Comparison of ENCODE assay signal across 8 mouse cellular contexts in the genomic region with DNA sequence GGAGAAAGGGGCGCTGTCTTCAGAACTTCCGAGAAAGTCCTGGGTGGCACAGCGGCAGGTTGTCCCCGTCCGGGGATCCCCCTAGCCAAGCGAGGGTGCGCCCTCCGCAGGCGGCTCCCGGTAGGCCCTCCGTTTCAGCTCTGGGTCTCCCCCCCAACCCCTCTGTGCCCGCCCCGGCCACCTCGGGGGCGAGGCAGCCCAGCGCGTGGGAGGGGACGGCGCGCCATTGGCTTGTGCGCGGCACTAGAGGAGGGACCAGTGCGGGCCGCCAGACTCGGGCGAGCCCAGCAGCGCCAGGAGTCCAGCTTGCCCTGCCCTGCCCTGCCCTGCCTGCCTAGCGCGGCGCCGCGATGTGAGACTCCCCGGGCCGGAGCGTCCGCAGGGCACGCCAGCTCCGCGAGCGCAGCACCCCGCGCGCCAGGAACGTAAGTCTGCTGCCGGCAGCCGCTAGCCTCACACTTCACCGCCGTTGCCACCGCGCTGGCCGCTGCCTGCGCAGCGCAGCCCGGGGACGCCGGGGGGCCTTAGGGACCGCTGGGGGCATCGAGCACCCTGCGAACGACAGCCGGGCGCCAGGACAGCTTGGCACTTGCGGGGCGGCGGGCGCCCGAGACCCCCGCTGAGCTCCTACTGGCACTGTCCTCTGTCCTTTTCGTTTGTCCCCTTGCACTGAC. TPM values are rescaled to one million over a fixed set of nuclear protein-coding genes. Genes with fewer than 3 reads are reported as not detected.
DNase-seq lines count a peak whose midpoint lies in the region; ATAC-seq lines count a peak whose summit lies in the region.

A gene (plus strand): TSS at position 226 of the 674 bp plus-strand sequence.

- H3K27me3 ChIP-seq in embryonic facial prominence, embryonic 15.5 days, result 0 out of 2 replicates have a peak, but pooled peaks cover 4% of the 10 kb centered on the region
- peaks cover 84% of the 10 kb centered on the region for H3K27me3 ChIP-seq in heart, embryonic 10.5 days (ENCODE audit: insufficient read depth, poor library complexity, severe bottlenecking)
- H3K27me3 ChIP-seq in midbrain, embryonic 16.5 days (ENCODE audit: control insufficient read depth, insufficient read depth, low read depth, low read length), result no peaks in the 10 kb centered on the region

- DNase-seq in layer of hippocampus, adult 11-12 months (ENCODE audit: low spot score), result peak; percentile 65
- DNase-seq in layer of hippocampus, adult 9-10 months (ENCODE audit: low spot score), result no peak
- DNase-seq in heart, embryonic 10.5 days (ENCODE audit: low spot score), result peak; percentile 89
- peak; percentile 79 for DNase-seq in kidney, adult 9 months
- peak; percentile 73 for DNase-seq in liver
- DNase-seq in spleen, postnatal 10 days (ENCODE audit: low spot score in 2 of 2), result peak; percentile 69 to 88

- peak; percentile 88 for ATAC-seq in embryonic facial prominence, embryonic 15.5 days (ENCODE audit: insufficient number of reproducible peaks, low FRiP score, low TSS enrichment, low read depth)
- peak; percentile 82 for ATAC-seq in midbrain, embryonic 16.5 days

- H3K27ac ChIP-seq in embryonic facial prominence, embryonic 15.5 days (replicated peaks), result peak within 1 kb of the TSS; percentile 74
- peak within 1 kb of the TSS; percentile 87 for H3K27ac ChIP-seq in heart, embryonic 10.5 days
- H3K27ac ChIP-seq in midbrain, embryonic 16.5 days (ENCODE audit: low read length), result peak within 1 kb of the TSS; percentile 90

- no peaks in the 10 kb centered on the region for H3K9me3 ChIP-seq in embryonic facial prominence, embryonic 15.5 days (replicated peaks)
- H3K9me3 ChIP-seq in heart, embryonic 10.5 days, result no peaks in the 10 kb centered on the region
- H3K9me3 ChIP-seq in midbrain, embryonic 16.5 days (replicated peaks; ENCODE audit: control insufficient read depth, low read length, poor library complexity, severe bottlenecking), result no peaks in the 10 kb centered on the region

- peaks cover 37% of the 10 kb centered on the region for H3K4me1 ChIP-seq in embryonic facial prominence, embryonic 15.5 days
- H3K4me1 ChIP-seq in heart, embryonic 10.5 days, result peaks cover 54% of the 10 kb centered on the region
- peaks cover 45% of the 10 kb centered on the region for H3K4me1 ChIP-seq in midbrain, embryonic 16.5 days (ENCODE audit: control insufficient read depth, insufficient read depth, low read length)

- peak within 1 kb of the TSS; percentile 69 for H3K4me3 ChIP-seq in embryonic facial prominence, embryonic 15.5 days (replicated peaks)
- peak within 1 kb of the TSS; percentile 83 for H3K4me3 ChIP-seq in heart, embryonic 10.5 days
- H3K4me3 ChIP-seq in midbrain, embryonic 16.5 days (ENCODE audit: low read depth, low read length), result peak within 1 kb of the TSS; percentile 71

- under 1% methylated on average over 67 of the region's 69 CpGs for WGBS in embryonic facial prominence, embryonic 15.5 days
- WGBS in heart, embryonic 10.5 days, result under 1% methylated on average over 66 of the region's 69 CpGs
- under 1% methylated on average over 61 of the region's 69 CpGs for WGBS in midbrain, embryonic 16.5 days

- peak within 1 kb of the TSS; percentile 100 for H3K4me2 ChIP-seq in embryonic facial prominence, embryonic 15.5 days (replicated peaks)
- peak within 1 kb of the TSS; percentile 80 for H3K4me2 ChIP-seq in midbrain, embryonic 16.5 days (ENCODE audit: low read length)

- H3K9ac ChIP-seq in embryonic facial prominence, embryonic 15.5 days, result peak within 1 kb of the TSS; percentile 50
- peak within 1 kb of the TSS; percentile 88 for H3K9ac ChIP-seq in midbrain, embryonic 16.5 days (ENCODE audit: low read depth, low read length)

- H3K36me3 ChIP-seq in embryonic facial prominence, embryonic 15.5 days, result no peaks in the 10 kb centered on the region
- H3K36me3 ChIP-seq in heart, embryonic 10.5 days, result no peaks in the 10 kb centered on the region
- no peaks in the 10 kb centered on the region for H3K36me3 ChIP-seq in midbrain, embryonic 16.5 days (ENCODE audit: control insufficient read depth, insufficient read depth, low read length)

RNA-seq across cellular contexts. Expression of the gene that starts here (rescaled TPM):
- polyA plus RNA-seq in embryonic facial prominence, embryonic 15.5 days (2015; fragmentation: Nextera tagmentation; extraction: Ambion mirVana), result 33.5 and 46.4 TPM in 2 replicates
- polyA plus RNA-seq in heart, embryonic 10.5 days (2016; fragmentation: Nextera tagmentation; extraction: Ambion mirVana), result 22.5 and 24.2 TPM in 2 replicates
- polyA plus RNA-seq in midbrain, embryonic 16.5 days (2015; fragmentation: Nextera tagmentation; extraction: Ambion mirVana), result 125 and 139 TPM in 2 replicates
